Mouse (Mus musculus) thymus, postnatal 25 days (tissue): ENCODE data around the gene Fam83d.
A peak's percentile ranks its signal among the peaks of the same experiment; 100 is the strongest.

Experiments used
- DNase-seq: peaks from one replicate; pipeline ENCODE4 v3.0.0; 2022

Gene Fam83d

DNA sequence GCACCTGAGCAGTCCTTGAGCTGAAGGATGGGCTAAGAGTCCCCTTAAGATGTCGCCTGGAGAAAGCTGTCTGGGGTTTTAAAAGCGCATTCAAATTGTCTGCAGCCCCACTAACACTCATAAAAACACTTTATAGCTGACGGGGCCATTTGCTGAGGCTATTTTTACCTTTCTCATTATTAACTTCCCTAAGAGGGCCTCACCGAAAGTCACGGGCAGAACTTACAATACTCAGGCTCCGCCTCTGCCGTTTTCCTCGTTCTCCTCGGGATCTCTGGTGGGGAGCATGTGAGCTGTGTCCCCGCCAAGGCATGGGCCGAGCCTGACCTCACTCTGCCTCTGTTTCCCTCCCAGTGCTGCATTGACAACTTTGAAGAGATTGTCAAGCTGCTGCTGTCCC, 21.7 kb upstream of the Fam83d start:
- no peak for DNase-seq

- no peak for DNase-seq
These were observed 18.5 kb upstream of the Fam83d start for GRCm38 (mm10) chr2:158749366-158749765.

DNA sequence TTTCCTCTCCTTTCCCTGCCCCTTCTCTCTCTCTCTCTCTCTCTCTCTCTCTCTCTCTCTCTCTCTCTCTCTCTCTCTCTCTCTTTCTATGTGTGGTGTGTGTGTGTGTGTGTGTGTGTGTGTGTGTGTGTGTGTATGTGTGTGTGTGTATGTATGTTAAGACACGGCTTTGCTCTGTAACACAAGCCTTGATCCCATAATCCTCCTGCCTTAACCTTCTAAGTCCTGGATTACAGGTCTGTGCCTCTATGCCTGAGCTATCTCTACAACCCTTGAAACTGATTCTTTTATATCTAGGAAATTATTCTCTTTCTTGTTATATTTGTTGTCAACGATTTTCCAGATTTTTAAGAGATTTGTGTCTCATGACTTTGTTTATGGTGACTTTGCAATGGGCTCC, 7.7 kb upstream of the Fam83d start:
- DNase-seq: no peak

DNA sequence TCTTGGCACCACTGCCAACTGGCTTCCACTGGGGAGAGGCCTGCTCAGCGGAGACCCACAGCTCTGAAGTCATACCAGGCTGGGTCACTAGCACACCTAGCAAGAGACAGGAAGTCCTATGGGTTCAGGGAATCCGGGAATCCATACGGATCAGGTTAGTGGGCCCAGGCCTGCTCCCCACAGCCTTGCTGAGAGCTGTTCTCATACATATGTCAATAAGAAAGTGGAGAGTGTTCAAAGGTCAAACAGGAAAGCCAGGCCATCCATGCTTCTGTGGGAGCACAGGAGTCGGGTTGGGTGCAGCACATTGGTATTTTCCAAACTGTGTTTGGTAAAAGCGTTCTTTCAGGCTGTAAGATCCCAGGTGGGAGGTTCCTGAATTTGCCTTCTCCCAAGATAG, 5.6 kb upstream of the Fam83d start:
- no peak for DNase-seq

DNA sequence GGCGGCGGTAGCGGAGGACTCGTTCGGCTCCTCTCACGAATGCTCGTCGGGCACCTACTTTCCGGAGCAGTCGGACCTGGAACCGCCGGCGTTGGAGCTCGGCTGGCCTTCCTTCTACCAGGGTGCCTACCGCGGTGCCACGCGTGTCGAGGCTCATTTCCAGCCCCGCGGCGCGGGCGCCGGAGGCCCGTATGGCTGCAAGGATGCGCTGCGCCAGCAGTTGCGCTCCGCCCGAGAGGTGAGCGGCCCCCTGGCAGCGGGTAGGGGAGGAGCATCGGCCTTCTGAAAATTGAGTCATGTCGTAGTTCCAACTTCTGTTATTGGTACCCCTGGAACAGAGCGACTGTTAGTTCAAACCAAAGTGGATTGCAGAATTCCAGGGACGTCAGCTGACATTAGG, 457 bp downstream of the Fam83d start:
- peak; percentile 74 for DNase-seq

DNA sequence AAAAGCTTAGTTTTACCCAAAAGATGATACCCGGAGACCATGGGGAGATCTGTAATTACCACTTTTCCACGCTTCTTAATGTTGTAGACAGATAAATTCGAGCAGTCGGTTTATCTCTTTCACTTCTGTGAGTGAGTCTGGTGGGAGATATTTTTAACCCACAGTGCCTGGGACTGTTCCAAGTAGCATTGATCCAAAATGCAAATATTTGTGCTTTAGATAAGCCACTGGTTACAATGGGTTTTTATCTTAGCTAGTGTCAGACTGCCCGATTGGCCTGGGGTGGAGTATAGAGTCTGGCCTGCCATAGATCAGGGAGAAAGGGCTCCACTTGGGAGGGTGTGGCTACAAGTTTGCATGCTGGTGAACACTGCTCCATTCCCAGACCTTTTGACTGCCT, 878 bp downstream of the Fam83d start:
- DNase-seq: no peak

- DNase-seq: no peak
These were observed 2.3 kb downstream of the Fam83d start for GRCm38 (mm10) chr2:158770126-158770757.

DNA sequence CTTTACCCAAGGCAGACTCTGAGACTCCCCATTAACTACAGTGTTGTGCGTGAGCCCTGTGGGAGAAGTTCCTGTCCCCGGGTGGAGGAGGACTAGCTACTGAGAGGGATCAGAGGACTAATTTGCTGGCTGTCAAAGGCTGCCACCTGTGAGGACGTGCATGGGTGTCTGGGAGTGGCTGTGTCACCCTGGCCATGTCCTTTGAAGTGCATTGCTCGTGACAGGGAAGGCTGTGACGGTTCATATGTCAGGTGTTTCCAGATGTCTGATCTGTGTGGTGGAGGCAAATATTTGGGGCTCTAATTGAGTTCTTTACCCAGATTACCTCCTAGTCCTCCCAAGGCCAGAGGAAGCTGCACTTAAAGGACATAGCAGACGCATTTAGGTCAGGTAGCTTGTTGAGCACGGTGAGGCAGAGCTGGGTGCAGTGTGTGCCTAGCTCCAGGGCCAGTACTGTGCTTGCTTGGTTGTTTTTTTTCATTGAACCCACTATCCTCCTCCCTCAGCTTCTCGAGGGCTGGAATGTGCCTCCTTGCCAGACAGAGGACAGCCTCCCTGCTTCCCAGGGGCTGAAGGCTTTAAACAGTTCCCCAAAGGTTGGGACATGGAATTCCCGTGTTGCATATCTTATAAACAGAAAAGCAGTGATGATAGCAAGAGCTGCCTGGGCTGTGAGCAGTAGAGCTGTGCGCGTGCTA, 3.3 kb downstream of the Fam83d start:
- peak; percentile 39 for DNase-seq

GRCm38 (mm10) chr2:158772808-158773207, 4.9 kb downstream of the Fam83d start:
- no peak for DNase-seq

- no peak for DNase-seq
These were observed 7.0 kb downstream of the Fam83d start for GRCm38 (mm10) chr2:158774886-158775285.

DNA sequence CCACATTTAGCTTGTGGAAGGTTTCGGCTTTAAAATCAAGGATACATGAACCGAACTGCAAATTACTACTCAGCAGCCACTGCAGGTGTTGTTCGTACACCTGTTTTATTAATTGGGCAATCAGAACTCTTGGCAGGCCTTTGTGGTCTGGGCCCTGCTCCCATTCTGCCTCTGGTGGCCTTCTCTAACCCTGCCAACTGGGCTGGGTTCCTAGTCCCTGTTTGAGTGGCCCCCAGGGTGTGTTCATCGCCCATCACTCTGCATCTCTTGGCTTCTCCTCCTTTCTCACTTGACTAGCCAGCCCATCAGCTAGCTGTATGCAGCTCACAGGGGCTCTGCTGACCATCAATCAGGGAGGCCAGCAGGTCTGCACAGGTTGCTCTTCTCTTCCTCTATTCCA, 8.8 kb downstream of the Fam83d start:
- no peak for DNase-seq

GRCm38 (mm10) chr2:158777490-158777889, 9.6 kb downstream of the Fam83d start:
- DNase-seq: no peak

DNA sequence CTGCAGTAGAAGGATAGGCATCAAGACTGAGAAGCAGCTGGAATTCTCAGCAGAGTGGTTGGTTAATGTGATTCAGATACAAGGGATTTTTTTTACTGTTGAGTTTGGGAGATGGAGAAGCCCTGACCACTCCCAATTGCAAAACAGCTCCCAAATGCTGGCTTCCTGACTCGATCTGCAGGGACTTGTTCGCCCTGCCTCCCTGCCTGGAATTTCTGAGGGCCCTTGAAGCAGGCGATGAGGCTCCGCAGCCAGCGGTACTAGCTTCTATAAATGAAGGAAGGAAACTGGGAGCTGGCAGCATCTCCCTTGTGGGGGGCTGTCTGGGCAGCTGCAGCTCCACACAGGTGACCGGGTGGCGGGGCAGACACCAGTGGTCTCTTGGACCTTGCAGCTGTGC, 10.5 kb downstream of the Fam83d start:
- no peak for DNase-seq

DNA sequence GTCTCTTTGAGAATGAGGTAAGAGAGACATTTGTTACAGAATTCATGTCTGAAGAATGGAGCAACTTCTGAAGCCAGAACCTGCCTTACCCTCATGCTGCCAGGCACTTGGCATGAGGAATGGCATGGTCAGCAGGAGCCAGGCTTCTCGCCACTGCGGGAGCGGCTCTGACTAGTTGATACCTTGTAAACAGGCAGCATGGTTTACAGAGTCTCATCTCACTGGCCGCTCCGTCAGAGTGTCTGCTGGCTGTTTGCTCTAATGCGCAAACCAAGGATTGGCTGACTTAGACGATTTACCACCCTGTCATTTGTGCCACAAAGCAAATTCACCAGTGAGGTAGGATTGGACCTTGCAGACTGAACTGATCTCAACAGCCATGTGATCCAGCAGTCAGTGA, 13.2 kb downstream of the Fam83d start:
- DNase-seq: no peak

DNA sequence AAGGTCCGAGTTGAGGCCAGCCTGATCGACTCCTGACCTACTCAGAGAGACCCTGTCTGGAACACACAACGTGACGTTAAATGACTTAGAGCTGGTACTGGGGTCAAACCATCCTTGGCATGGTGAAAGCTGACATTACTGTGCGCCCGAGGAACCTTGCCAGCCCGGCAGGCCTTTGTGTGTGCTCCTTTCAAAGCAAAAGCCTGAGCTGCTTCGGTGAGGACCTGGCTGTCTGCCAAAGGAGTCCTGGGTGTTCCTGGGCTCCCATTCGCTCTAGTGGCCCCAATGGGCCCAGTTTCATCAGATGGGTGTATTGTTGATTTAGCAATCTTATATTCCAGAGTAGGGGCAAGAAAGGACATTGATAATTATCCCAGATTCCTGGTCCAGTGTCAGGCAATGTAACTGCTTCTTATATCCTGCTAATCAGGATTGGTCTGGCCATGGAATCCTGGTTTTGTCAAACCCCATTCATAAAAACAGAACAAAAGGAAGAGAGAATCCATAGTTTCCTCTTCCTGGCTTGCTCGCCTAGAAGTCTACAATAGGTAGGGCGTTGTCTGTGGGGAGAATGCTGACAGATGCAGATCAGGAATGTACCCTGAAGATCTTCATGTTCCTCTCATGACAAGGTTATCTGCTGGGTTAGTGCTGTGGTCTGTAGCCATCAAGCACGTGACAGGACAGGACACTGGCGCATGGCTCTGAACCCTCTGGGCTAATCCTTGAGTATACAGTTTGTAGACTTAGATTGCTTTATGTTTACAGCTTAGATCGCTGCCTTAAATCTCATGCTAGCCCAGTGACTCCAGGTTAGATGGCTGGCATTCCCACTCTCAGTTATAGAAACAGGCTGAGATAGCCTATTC, 19.3 kb downstream of the Fam83d start:
- DNase-seq: no peak

- DNase-seq: peak; percentile 92
These were observed 26.7 kb downstream of the Fam83d start, which contains the start of gene Dhx35 for GRCm38 (mm10) chr2:158794494-158795004. Dhx35 (plus strand) TSS chr2:158794807.

DNA sequence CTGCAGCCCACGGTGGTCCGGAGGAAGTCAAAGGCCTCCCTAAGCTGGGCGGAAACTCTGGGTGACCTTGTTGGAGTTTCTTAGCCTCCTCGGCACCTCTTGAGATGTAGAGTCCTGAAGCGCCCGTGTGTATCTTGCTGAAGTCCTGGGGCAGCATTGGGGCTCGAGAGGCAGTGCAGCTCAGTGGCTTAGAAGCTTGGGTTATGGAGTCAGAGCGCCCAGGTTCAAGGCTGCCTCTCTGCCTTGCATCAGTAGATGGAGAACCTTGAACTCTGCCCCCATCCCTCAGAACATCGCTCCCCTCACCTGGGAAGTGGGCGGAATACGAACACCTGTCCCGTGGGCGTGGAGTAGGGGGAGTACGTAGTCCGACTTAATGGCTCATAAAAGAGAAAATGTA, 27.1 kb downstream of the Fam83d start:
- no peak for DNase-seq

DNA sequence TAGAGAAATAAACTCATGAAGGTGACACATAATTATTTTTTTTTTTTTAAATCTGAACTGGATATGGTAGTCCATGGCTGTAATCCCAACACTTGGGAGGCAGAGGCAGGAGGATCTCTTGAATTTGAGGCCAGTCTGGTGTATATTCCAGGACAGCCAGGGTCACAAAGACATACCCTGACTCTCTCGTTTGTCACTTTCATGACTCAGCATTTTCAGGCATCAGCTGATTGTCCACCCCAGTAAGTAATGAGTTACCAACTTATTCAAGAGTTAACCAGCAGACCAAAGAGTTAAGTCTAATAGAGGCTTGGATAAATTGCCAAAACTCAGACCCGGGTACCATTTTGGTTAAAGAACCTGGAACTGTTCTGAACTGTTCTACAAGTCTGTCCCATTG, 28.0 kb downstream of the Fam83d start:
- DNase-seq: no peak

GRCm38 (mm10) chr2:158799328-158799727, 31.4 kb downstream of the Fam83d start:
- no peak for DNase-seq

GRCm38 (mm10) chr2:158800788-158801187, 32.9 kb downstream of the Fam83d start:
- DNase-seq: no peak

DNA sequence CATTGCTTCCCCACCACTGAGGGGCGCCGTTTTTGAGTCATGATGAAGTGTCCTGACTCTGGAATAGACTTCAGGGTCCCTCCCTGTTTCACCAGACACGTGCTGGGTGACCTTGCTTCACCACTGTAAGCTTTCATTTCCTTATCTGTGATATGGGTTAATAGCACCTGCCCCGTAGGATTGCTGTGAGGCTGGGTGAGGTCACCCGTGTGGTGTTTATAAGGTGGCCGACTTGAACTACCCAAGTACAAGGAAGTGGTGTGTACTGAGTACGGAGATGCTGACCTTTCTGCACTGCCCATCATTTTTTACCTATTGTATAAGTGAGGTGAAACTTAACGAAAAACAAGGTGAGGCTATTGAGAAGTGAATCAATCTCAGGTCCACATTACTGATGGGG, 35.7 kb downstream of the Fam83d start:
- no peak for DNase-seq

- DNase-seq: no peak
These were observed 47.8 kb downstream of the Fam83d start for GRCm38 (mm10) chr2:158815686-158816085.

DNA sequence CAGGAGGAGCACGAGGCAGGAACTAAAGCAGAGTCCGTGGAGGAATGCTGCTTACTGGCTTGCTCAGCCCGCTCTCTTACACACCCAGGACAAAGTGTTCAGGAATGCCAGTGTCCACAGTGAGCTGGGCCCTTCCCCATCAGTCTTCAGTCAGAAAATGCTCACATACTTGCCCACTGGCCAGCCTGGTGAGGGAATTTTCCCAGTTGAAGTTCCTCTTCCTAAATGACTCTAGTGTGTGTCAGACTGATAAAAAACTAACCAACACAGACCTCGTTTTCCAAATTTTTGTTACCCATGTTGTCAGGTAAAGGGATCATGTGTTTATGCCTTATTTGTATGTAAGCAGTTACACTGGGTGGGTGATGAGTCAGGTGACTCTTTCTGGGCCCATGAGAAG, 48.3 kb downstream of the Fam83d start:
- DNase-seq: no peak

DNA sequence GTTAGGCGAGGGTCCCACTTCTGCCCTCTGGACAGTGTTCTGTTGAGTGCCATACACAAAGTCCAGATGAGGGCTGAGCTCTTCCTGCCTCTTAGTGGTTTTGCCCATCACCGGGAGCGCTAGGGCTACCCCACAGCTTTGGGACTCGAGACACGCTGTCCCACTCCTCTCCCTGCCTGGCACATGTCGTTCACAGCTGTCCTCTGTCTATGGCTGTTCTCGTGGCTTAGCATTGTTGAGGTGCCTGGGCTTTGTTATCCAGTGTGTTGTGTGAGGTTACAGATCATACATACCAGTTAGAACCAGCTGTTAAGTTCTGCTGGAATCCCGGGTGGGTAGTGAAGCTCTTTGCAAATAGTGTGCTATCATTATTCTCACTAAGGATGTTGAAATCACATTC, 49.8 kb downstream of the Fam83d start:
- no peak for DNase-seq
